ENCODE assay signal across 10 mouse cellular contexts in the genomic region with DNA sequence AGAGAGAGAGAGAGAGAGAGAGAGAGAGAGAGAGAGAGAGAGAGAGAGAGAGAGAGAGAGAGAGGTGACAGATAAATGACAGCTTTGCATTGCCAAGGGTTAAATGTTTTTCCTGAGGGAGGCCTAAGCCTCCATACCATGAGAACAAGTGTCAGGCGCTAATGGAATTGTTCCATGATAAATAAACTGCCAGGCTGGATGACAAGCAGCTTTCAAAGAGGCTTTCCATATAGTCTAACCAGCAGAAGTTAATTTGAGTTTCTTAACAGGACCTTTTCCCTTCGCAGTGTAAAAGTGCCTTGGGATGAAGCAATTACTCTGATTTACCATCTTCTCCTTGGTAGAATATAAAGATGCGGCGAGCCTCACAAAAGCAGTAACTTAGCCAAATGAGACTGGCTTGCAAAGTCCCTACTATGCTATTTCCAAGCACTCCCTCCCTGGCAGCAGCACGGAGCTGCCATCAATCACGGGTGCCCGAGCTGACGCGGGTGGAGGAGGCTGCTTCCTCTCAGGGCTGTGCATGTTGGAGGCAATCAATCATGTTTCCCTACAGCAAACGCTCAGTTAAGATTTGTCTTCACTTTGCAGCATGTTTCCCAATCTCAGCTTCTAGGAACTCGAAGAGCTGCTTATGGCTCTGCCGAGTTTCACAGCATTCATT.
A peak's percentile ranks its signal among the peaks of the same experiment; 100 is the strongest.
DNase-seq lines count a peak whose midpoint lies in the region; ATAC-seq lines count a peak whose summit lies in the region.
"Had no signal": no experiment of that assay in that cellular context is flagged by ENCODE, and none has a peak within 500 bp of the region (broad histone marks: within the 10 kb centered on the region; RNA-seq: fewer than 3 reads in every experiment).

No protein-coding gene starts in this region.

- no peaks in the 10 kb centered on the region for H3K9me3 ChIP-seq in heart, embryonic 11.5 days (replicated peaks; ENCODE audit: control insufficient read depth, low read length)

- no peaks in the 10 kb centered on the region for H3K36me3 ChIP-seq in heart, embryonic 11.5 days (ENCODE audit: control insufficient read depth, insufficient read depth, low read length)

- H3K27ac ChIP-seq in heart, embryonic 11.5 days (ENCODE audit: low read depth, low read length), result peak overlapping the region; percentile 46; the same call in 1 of the 2 replicates

- H3K9ac ChIP-seq in heart, embryonic 11.5 days (ENCODE audit: low read depth, low read length), result 0 out of 2 replicates have a peak overlapping the region, but pooled peaks have one; percentile 34

- DNase-seq in heart, postnatal 14 days, result no peak
- DNase-seq in adrenal gland, adult 8-10 months, result peak; percentile 3
- DNase-seq in forelimb bud, embryonic 11.5 days (ENCODE audit: low read depth, low spot score), result peak; percentile 28
- peak; percentile 42 for DNase-seq in lung, postnatal 25 days (ENCODE audit: low spot score)
- DNase-seq in urinary bladder, postnatal 25 days (ENCODE audit: low spot score), result no peak
- no peak for DNase-seq in gastrocnemius, adult 18-20 months (ENCODE audit: low spot score)
- DNase-seq in urinary bladder, postnatal 36 days (ENCODE audit: low spot score in 2 of 2), result no peak
- DNase-seq: cerebellum, adult 9-10 months had no signal

- H3K4me1 ChIP-seq in heart, embryonic 11.5 days (ENCODE audit: control insufficient read depth, insufficient read depth, low read length), result peaks cover 43% of the 10 kb centered on the region

- no peaks in the 10 kb centered on the region for H3K27me3 ChIP-seq in heart, embryonic 11.5 days (ENCODE audit: control insufficient read depth, insufficient read depth, low read length)
- H3K27me3 ChIP-seq: CH12.LX had no signal

- no peak for ATAC-seq in heart, embryonic 11.5 days (replicated peaks; ENCODE audit: insufficient number of reproducible peaks, low FRiP score, low TSS enrichment)

- intact Hi-C loops in heart, postnatal 14 days (cut with DNase I), result no loop called here

- peak overlapping the region; percentile 47 for H3K4me2 ChIP-seq in heart, embryonic 11.5 days

- WGBS in heart, embryonic 11.5 days (ENCODE audit: insufficient replicate concordance), result 25% methylated on average over 12 of the region's 12 CpGs

- H3K4me3 ChIP-seq in heart, embryonic 11.5 days (ENCODE audit: low read depth, low read length), result no peak overlapping the region

Comparison
In these comparisons a context has a peak if more than half of its experiments do, and no peak if none do; other contexts are left out.
1. DNase-seq: peak in adrenal gland, adult 8-10 months (single experiment), forelimb bud, embryonic 11.5 days (single experiment) and lung, postnatal 25 days (single experiment); none in heart, postnatal 14 days (0 of 2), urinary bladder, postnatal 25 days (single experiment), gastrocnemius, adult 18-20 months (single experiment) and urinary bladder, postnatal 36 days (0 of 2).